Mouse (Mus musculus) ES-E14 (cell line): Measurements from ENCODE around the gene Kat6b.

Experiments
- HCFC1 ChIP-seq: IDR thresholded peaks from 2 replicates; pipeline ENCODE4 v1.6.1; 2012; ENCODE audit warnings: low read length, inconsistent platforms, borderline replicate concordance; ENCODE audit not compliant: insufficient read depth
- ZC3H11A ChIP-seq: IDR thresholded peaks from 2 replicates; pipeline ENCODE4 v1.6.1; 2012; ENCODE audit warnings: low read depth, mild to moderate bottlenecking, inconsistent platforms, low read length, borderline replicate concordance
- ZNF384 ChIP-seq: IDR thresholded peaks from 2 replicates; pipeline ENCODE4 v1.6.1; 2012; ENCODE audit warnings: low read depth, low read length, inconsistent platforms

- TF ChIP-seq ZC3H11A (no peak), HCFC1 (no peak), ZNF384 (no peak)
Measured at GRCm38 (mm10) chr14:21550576-21550975, 69.3 kb downstream of the Kat6b start.
